Mouse (Mus musculus) heart, adult 2 months (tissue): Measurements from ENCODE around the gene Atf2.

Experiments used
- CTCF ChIP-seq: fragments of 200-600 bp; IDR thresholded peaks from 2 replicates; pipeline ENCODE4 v1.8.1; 2022; ENCODE audit warnings: antibody characterized with exemption, mild to moderate bottlenecking, moderate library complexity
- POLR2A ChIP-seq: fragments of 200-500 bp; IDR thresholded peaks from 2 replicates; pipeline ENCODE4 v1.6.1; 2011; ENCODE audit warnings: mild to moderate bottlenecking, low read depth, low read length, control low read depth; ENCODE audit not compliant: insufficient read depth

GRCm38 (mm10) chr2:73885997-73886396, 6.4 kb downstream of the Atf2 start:
- TF ChIP-seq POLR2A (no peak), CTCF (no peak)
